Mouse (Mus musculus): ENCODE measurements around the gene Mrpl48.

Mrpl48 gene

GRCm38 (mm10) chr7:100496791-100497190 is 111.3 kb downstream of the Mrpl48 start:
- DNase-seq (ENCODE audit: low spot score in 2 of 2), result no peak

GRCm38 (mm10) chr7:100496371-100496770 is 111.7 kb downstream of the Mrpl48 start:
- no peak for DNase-seq (ENCODE audit: low spot score in 2 of 2)

Data from spleen, postnatal 36 days (tissue).